Mouse (Mus musculus) lung, postnatal 0 days (tissue): ENCODE results near the gene Grm4. TPM values are rescaled to one million over a fixed set of nuclear protein-coding genes. Genes with fewer than 3 reads are reported as not detected.

Experiments used
- ATAC-seq: fragments of 200-750 bp; cut with Nextera tagmentation; 2 replicates; pipeline ENCODE4 v1.8.0; 2017; ENCODE audit warnings: moderate library complexity
- DNase-seq: peaks from one replicate; pipeline ENCODE4 v3.0.0-alpha.2; 2016; ENCODE audit warnings: low spot score
- H3K27ac ChIP-seq: fragments of 300-500 bp; sonication (generic); 2 replicates; pipeline ENCODE4 v1.5.1; 2014; ENCODE audit warnings: antibody characterized with exemption, mild to moderate bottlenecking, low read length, mixed read lengths
- H3K27me3 ChIP-seq: fragments of 300-500 bp; sonication (generic); replicated peaks from 2 replicates; pipeline ENCODE4 v1.6.1; 2014; ENCODE audit warnings: low read length, mixed read lengths; ENCODE audit not compliant: insufficient read depth
- H3K36me3 ChIP-seq: fragments of 300-500 bp; sonication (generic); 2 replicates; pipeline ENCODE4 v1.6.1; 2014; ENCODE audit warnings: low read length, mixed read lengths; ENCODE audit not compliant: insufficient read depth
- H3K4me1 ChIP-seq: fragments of 300-500 bp; sonication (generic); 2 replicates; pipeline ENCODE4 v1.6.1; 2014; ENCODE audit warnings: antibody characterized with exemption, low read depth, low read length, mixed read lengths; ENCODE audit not compliant: insufficient read depth
- H3K4me2 ChIP-seq: fragments of 300-500 bp; sonication (generic); replicated peaks from 2 replicates; pipeline ENCODE4 v1.6.1; 2014; ENCODE audit warnings: low read depth, mild to moderate bottlenecking, low read length, moderate library complexity, mixed read lengths
- H3K4me3 ChIP-seq: fragments of 300-500 bp; sonication (generic); 2 replicates; pipeline ENCODE4 v1.5.1; 2014; ENCODE audit warnings: low read depth, low read length
- H3K9ac ChIP-seq: fragments of 300-500 bp; sonication (generic); replicated peaks from 2 replicates; pipeline ENCODE4 v1.6.1; 2014; ENCODE audit warnings: low read depth, mild to moderate bottlenecking
- H3K9me3 ChIP-seq: fragments of 300-500 bp; sonication (generic); 2 replicates; pipeline ENCODE4 v1.6.1; 2016; ENCODE audit warnings: low read length, mixed read lengths
- CTCF ChIP-seq: IDR thresholded peaks from 2 replicates; pipeline ENCODE4 v1.5.1; 2016; ENCODE audit warnings: antibody characterized with exemption, mild to moderate bottlenecking
- EP300 ChIP-seq: IDR thresholded peaks from 2 replicates; pipeline ENCODE4 v1.6.1; 2016; ENCODE audit warnings: antibody characterized with exemption, mild to moderate bottlenecking, control low read depth
- WGBS: fragments of 180-500 bp; shearing (Covaris S2); extraction: QIAGEN DNeasy Blood & Tissue Kit; methylation state at CpG from one replicate; pipeline ENCODE4 v1.1.7; 2014; 5-methylcytosine and 5-hydroxymethylcytosine counted together
- polyA plus RNA-seq: library from polyadenylated mRNA; unstranded; fragments of >200 nt; fragmentation: Nextera tagmentation; extraction: Ambion mirVana; gene quantifications from 2 replicates; pipeline ENCODE4 v1.2.1, GENCODE M21; 2015

The Grm4 gene
- polyA plus RNA-seq, 1 experiment from 2014 or later = not detected

DNA sequence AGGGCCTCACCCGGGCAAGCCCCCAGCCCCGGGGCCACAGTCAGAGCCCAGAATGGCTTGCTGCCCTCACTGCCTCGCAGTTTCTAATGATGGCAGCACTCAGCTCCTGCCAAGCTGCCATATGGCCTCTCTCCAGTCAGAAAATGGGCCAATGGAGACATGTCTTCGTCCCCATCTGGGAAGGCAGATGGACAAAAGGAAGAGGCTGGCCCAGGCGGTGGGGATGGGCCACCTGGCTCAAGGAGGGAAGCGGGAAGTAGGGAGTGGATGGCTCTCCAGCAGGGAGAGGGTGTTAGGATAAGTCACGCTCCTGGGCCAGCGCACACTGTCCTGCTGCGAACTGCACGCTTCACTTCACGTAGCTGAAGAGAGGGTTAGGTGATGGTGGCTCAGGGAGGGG lies 64.8 kb downstream of the Grm4 start:
- no peak overlapping the region for H3K27ac ChIP-seq
- H3K9ac ChIP-seq = no peak overlapping the region
- 75% methylated on average over 11 of the region's 11 CpGs for WGBS
- no peaks in the 10 kb centered on the region for H3K4me1 ChIP-seq
- ATAC-seq (no peak), DNase-seq (no peak)
- no peak overlapping the region for H3K4me2 ChIP-seq
- H3K36me3 ChIP-seq = no peaks in the 10 kb centered on the region
- H3K4me3 ChIP-seq = no peak overlapping the region
- H3K27me3 ChIP-seq = no peaks in the 10 kb centered on the region
- TF ChIP-seq CTCF (no peak), EP300 (no peak)
- no peaks in the 10 kb centered on the region for H3K9me3 ChIP-seq

DNA sequence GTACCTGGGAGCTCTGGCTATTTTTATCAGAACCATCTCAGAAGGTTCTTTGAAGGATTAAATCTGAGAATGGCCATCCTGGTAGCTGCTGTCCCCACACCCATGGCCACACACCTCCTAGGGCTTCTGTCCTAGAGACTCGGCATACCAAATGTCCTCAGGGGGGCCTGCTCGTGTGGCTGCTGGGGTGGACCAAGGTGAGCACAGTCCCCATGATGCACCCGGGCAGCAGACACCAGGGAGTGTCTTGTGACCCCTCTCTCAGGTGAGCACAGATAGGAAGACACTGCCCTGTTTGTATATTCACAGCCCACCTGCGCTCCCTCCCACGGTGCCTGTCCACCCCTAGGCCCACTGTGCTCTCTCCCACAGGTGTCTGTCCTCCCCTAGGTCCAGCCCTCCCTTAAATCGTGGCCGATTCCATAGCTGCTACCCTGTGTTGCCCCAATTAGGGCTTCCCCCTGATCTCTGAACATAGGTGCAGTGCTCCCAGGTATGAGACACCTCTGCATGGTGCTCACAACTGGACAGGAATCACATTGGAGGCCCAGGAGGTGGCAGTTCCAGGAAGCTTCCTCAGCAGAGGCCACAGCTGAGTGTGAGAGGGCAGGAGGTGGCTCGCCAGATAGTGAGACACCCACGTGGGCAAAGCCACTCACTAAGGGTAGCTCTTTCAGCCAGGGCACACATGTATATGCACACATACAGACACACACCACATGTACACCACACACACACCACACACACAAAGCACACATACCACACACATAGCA lies 66.0 kb downstream of the Grm4 start:
- Histone ChIP-seq H3K9ac (no peak overlapping the region), H3K4me1 (no peaks in the 10 kb centered on the region), H3K9me3 (no peaks in the 10 kb centered on the region), H3K27me3 (no peaks in the 10 kb centered on the region), H3K4me3 (no peak overlapping the region), H3K27ac (no peak overlapping the region), H3K36me3 (no peaks in the 10 kb centered on the region), H3K4me2 (no peak overlapping the region)
- TF ChIP-seq EP300 = no peak
- no peak for TF ChIP-seq CTCF
- ATAC-seq (no peak), DNase-seq (no peak)
- 71% methylated on average over 9 of the region's 9 CpGs for WGBS

DNA sequence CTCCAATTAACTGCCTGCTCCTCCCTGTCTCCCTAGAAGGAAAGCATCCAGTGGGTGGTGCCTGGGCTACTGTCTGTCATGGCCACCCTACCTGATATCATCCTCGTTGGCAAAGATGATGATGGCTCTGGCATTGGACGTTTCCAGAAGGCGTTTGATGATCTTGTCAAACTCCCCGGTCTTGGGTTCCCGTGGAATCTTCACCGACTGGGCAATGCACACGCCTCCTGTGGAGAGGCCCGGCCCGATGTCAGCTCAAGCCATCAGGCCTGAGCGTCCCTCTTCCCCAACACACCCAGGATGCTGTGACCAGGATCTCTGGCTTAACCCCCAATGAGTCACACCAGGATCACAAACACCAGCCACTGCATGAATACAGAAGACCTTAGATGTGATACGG lies 66.8 kb downstream of the Grm4 start:
- ATAC-seq = no peak
- H3K4me2 ChIP-seq = no peak overlapping the region
- WGBS = 75% methylated on average over 11 of the region's 11 CpGs
- H3K27ac ChIP-seq = no peak overlapping the region
- no peak overlapping the region for H3K9ac ChIP-seq
- no peaks in the 10 kb centered on the region for H3K27me3 ChIP-seq
- no peak for DNase-seq
- TF ChIP-seq EP300 (no peak), CTCF (no peak)
- H3K4me1 ChIP-seq = no peaks in the 10 kb centered on the region
- H3K9me3 ChIP-seq = no peaks in the 10 kb centered on the region
- H3K4me3 ChIP-seq = no peak overlapping the region
- H3K36me3 ChIP-seq = no peaks in the 10 kb centered on the region

DNA sequence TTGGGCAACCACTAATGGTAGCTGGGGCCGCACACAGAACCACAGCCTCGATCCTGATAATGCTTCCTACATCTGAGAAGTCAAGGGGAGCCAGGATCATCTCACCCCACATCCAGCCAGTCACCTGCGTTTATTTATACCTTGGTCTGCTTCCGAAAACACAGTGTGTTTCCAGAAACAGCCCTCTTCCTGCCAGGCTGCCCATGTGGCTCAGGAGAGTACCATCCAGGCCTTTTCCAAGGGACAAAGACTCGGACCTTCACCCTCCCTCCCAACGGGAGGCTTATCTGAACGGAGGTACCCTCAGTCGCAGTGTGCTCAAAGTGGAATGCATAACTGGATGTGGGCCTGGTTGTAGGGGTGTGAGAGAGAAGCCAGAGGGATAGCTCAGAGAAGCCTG lies 68.2 kb downstream of the Grm4 start:
- no peak overlapping the region for H3K9ac ChIP-seq
- no peak overlapping the region for H3K4me2 ChIP-seq
- no peaks in the 10 kb centered on the region for H3K4me1 ChIP-seq
- WGBS = 67% methylated on average over 8 of the region's 8 CpGs
- H3K27me3 ChIP-seq = no peaks in the 10 kb centered on the region
- no peak for ATAC-seq
- H3K36me3 ChIP-seq = no peaks in the 10 kb centered on the region
- no peak overlapping the region for H3K4me3 ChIP-seq
- no peak overlapping the region for H3K27ac ChIP-seq
- no peak for DNase-seq
- TF ChIP-seq EP300 (no peak), CTCF (no peak)
- H3K9me3 ChIP-seq = no peaks in the 10 kb centered on the region

DNA sequence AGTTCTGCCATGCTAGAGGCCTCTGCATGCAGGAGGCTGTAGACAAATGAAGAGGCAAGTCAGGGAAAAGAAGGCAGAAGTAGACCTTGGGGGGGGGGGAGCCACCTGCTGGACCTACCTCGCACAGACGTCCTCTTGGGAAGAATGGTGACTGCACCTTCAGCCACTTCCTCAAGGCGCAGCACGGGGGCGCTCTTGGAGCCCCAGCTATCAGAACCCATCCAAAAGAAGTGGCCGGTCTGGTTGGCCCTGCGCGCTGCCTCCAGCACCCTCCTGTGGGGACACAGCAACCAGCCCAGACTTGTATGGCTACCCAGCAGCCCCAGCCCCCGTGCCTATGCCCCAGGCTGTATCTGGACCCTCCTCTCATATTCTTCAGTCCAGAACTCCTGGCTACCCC lies 69.4 kb downstream of the Grm4 start:
- no peaks in the 10 kb centered on the region for H3K27me3 ChIP-seq
- WGBS = 25% methylated on average over 8 of the region's 9 CpGs
- ATAC-seq = no peak

DNA sequence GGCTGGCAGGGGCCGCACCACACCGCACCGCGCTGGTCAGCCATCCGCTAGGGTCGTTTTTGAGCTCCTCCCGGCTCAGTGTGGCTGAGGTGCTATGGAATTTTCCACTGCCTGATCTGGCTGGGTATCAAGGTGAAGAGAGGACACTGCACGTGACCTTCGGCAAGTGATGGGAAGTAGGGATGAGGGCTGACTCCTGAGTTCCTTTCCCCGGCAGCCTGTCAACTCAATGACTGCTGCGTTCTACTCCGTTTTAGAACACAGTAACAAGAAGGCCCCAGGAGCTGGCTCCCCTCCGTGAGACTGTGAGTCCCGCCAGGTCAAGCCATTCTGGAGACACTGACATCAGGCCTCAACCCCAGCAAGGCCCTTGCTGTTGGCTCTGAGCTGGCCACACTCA lies 70.0 kb downstream of the Grm4 start:
- no peak overlapping the region for H3K4me3 ChIP-seq
- no peak for TF ChIP-seq CTCF
- no peak for ATAC-seq
- no peaks in the 10 kb centered on the region for H3K27me3 ChIP-seq
- H3K9ac ChIP-seq = no peak overlapping the region
- WGBS = 80% methylated on average over 14 of the region's 14 CpGs
- no peaks in the 10 kb centered on the region for H3K4me1 ChIP-seq
- no peaks in the 10 kb centered on the region for H3K36me3 ChIP-seq
- no peaks in the 10 kb centered on the region for H3K9me3 ChIP-seq
- H3K27ac ChIP-seq = no peak overlapping the region
- DNase-seq = no peak
- no peak overlapping the region for H3K4me2 ChIP-seq

More for the DNA sequence above, 69.4 kb downstream of the Grm4 start:
- Histone ChIP-seq H3K27ac (no peak overlapping the region), H3K4me3 (no peak overlapping the region), H3K4me2 (no peak overlapping the region), H3K9ac (no peak overlapping the region), H3K9me3 (no peaks in the 10 kb centered on the region), H3K36me3 (no peaks in the 10 kb centered on the region), H3K4me1 (no peaks in the 10 kb centered on the region)
- no peak for DNase-seq
- TF ChIP-seq EP300 (no peak), CTCF (peak; percentile 46)
